Mouse (Mus musculus): ENCODE results near the gene Casd1.

DNA sequence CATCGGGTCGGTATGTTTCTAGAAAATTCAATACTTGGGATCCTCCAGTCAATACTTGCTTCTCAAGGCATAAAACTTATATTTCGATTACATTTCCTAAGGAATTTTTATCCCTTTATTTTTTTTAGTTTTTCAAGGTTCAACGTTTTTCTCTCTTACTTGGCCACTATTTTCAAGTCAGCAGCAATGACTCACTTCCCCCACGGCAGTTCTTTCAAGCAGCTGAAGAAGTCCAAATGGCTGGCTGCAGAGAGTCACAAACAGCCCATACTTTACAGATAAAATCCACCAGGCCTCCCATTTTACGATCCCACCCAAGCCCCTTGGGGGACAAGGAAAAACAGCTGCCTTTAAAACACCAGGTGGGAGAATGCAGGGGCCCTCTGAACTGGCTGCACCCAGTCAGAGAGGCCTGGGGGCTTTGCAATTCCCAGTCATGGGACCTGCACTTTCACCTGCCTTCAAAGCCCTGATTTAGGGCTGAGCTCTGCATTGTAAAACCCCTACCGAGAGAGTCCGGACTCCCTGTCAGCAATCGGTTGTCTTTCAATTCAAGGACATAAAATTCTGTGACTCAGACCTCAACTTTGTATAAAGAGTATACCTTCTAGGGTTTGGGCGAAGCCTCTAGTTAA, 84.2 kb downstream of the Casd1 start:
- TF ChIP-seq CHD2 (IDR thresholded peaks at IDR 0.05; ENCODE audit: low read depth, low read length), result no peak
- TF ChIP-seq MAFK (IDR thresholded peaks at IDR 0.05; ENCODE audit: insufficient read depth, low read depth, low read length), result no peak

All from ES-E14 (cell line).